Mouse (Mus musculus) CD8-positive naive resting alpha-beta T cell, adult 2 months (primary cell): Measurements from ENCODE around the gene Zfp697.
"Not testable (repeated sequence)": the region's sequence is repeated elsewhere in the genome, so short reads cannot be mapped to it uniquely, and the experiment has no call there.

Source experiments
- DNase-seq, 2 experiments: peaks; one replicate each; pipeline ENCODE4 v3.0.0; 2022; ENCODE audit warnings: low read depth in 2 of 2, low spot score in 2 of 2

The Zfp697 gene

DNA sequence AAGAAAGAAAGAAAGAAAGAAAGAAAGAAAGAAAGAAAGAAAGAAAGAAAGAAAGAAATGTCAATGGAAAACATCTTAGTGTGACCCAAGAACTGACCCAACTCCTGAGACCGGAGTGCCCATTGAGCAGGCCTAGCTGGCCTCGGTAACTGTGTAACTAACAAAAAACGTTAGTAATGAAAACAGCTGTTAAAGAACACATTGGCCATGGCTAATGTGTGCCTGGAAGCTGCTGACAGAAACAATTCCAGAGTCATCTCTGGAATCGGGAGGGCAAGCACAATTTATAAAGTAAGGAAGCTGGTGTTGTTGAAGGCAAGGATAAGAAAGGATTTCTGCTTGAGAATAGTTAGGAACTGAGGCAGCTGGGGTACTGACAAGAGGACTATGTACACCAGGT, 14.0 kb upstream of the Zfp697 start:
- no peak for DNase-seq

DNA sequence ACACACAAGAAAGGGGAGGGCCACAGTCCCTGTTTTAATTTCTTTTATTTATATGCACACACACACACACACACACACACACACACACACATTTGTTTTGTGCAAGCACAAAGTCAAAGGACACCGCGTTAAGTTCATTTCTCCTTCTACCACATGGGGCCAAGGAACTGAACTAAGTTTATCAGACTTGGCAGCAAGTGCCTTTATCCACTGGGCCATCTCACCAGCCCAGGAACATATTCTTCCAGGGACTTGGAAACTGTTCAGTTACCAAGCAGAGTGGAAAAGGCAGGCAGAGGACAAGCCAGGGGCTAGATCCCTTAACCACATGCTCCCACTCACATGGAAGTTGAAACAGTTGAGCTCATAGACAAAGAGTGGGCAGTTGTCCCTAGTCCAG, 13.5 kb upstream of the Zfp697 start:
- no peak for DNase-seq

DNA sequence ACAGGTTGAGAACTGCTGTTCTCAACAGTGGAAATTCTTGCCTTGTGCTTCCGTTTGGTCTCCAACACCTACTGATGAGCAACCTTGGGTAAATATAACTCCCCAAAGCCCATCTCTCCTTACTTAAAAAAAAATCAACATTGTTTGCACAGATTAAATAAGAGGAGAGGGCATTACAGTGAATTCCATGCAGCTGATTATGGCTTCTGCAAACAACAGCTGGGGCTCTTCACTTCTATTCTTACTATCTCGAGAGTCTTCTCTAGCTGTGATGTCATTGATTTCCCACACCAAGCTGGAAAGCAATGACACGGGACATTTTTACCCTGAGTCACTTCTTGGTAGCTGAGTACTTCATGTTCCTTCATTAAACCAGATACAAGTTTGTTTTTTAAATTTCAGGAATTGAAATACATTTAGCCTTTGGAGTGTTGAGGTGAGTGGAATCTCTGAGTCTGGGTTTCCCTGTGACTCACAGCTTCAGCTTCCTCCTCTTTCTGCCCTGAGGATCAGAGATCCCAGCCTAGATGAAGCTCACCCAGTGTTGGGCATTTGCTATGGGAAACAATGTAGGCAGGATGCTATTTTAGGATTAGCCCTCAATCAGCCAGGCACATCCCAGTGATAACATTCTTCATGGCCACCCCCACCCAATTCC, 8.1 kb upstream of the Zfp697 start:
- DNase-seq = no peak

DNA sequence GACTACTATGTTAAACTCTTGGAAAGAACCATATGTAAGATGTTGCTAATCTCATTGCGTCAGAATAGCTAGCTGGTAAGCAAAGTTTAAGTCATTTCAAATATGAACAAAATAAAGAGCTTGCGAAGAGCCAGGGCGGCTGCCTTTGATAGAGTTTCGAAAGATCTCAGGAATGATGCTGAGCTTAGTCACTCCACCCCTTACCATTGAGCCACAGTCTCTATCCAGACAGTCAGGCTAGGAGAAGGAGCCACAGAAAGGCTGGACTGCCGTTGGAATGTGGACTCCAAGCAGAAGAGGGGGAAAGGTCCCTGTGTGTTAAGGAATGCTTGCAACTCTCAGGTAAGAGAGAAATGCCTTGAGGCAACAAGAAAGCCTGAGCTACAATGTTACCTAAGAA, 7.3 kb upstream of the Zfp697 start:
- DNase-seq = no peak

DNA sequence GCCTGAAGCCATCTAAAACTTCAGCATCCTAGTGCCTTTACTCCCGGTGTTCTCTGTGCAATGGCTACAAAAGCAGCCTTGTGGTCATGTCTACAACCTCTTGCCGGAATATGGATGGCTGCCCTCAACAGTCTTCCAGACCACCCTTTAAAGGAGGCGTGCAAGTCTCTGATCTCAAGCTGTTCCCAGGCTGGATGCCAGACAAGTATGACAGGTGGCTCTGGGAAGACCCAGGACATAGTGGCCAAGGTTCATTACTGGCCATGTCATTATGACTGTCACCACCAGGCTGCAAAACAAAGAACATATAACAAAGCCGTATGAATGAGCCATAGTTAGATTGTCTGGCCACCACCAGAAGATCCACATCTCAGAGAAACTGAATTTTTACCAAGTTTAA, 4.0 kb upstream of the Zfp697 start:
- DNase-seq = no peak

DNA sequence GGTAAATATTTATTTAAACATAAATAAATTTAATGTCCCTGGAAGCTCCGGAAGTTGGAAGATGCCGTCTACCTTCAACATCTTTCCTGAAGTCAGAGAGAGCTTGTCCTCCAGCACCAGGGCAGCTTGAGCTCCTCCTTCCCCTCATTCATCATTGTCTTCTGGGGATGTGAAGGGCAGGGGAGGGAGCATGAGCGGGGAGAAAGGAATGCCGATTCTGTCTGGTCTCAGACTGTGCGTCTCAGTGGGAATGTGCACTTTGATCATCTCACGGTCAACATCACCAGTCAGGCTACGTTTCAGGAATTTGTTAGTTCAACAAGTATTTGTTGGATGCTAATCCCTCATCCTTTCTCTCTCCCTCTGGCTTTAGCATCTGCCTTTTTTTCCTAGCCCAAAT, 3.0 kb upstream of the Zfp697 start:
- no peak for DNase-seq

DNA sequence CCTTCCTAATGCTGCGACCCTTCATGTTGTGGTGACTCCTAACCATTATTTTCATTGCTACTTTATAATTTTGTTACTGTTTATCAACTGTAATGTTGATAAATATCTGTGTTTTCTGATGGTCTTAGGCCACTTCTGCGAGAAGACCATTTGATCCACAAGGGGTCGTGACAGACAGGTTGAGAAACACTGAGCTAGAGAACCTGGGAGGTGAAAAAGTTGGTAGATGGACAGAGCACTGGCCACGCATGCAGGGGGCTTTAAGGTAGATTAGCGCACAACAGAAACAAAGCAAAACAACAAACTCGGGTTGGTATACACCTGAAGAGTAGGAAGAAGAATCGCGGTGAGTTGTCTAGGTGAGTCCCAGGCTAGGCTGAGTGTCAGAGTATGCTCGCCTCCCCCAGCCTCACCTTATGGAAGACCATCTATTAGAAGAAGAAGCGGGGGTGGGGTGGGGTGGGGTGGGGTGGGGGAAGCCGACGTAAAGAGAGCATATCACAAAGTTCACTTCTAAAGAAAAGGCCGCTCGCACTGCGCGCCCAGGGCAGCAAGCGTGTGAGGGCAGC, 500 bp upstream of the Zfp697 start:
- DNase-seq = no peak

DNA sequence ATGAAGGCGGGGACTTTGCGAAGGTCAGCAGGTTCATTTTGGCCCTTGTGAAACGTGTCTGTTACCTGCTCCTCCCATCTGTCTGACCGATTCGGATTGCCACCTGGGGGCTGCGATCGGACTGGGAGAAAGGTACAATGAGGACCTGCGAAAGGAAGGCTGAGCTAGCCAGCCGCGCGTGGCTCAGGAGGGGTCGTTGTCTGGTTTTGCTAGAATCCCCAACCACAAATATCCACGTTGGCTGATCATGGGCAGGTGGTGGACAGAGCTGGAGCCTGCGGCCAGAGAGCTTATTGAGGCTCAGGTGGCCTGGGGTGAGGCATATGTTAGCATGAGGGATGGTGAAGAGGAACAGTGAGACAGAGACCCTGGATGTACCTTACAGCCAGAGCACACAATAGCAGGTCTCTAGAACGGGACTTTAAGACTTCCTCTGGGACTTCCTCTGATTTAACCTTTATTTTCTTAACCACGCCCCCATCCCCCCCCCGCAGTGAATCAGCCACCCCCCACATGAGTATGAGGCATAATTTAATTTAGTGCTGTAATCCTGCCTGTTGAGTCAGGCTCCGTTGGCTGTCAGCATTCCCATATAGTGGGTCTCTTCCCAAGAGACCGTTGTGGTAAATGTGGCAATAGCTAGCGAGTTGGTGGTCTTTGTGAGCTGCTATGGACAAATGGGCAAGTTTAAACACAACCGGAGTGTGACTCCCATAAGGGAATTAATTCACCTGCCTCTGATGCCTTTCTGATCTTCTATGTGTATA, 946 bp downstream of the Zfp697 start:
- no peak for DNase-seq

DNA sequence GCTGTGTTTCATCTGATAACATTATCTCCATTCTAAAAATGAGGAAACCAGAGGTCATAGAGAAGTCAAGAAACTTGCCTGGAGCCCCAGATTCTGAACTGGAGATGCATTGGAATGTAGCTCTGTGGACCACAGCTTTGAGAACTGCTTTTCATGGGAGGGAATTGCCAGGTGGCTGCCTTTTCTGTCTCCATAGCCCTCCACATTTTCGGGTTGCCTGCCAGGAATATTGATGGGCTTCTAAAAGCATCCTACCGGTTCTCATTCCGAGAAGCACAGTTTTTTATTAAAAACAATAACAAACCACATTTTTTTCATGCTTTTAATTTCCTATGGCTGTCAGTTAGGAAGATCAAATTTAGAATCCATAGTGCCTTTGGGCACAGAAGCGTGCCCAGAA, 4.8 kb downstream of the Zfp697 start:
- DNase-seq = no peak

DNA sequence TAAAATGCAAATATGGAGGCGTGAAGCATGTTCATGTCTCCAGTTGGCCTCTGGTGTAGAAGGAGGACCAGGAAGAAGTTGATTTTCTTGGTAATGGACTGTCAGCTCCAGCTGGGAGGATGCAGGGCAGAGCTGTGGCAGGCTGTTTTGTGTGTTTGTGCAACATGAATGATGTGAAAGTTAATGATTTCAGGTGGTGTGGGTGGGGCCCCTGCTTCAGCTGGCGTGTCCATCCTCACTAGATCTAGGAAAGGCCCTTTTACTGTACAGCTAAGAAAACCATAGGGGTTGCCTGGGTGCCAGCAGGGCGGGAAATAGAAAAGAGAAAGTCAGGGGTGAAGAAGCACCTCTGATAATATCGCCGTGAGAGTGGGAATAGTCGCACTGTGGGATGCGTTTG, 5.5 kb downstream of the Zfp697 start:
- no peak for DNase-seq

DNA sequence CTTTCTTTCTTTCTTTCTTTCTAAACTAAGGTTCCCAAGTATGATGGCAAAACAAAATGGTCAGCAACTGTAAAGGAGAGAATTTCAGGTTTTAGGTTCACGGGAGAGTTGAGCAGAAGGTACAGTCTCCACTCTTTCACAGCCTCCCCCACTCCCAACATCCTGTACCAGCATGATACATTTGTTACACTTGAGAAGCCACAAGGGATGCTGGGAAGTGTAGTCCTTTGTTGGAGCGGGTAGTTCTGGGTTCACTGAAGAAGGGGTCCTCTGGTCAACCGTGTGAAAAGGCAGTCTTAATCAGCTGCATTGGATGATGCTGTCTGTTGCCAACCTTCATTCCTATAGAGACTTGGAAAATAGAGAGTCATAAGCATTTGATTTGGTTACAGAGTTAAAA, 7.0 kb downstream of the Zfp697 start:
- no peak for DNase-seq

DNA sequence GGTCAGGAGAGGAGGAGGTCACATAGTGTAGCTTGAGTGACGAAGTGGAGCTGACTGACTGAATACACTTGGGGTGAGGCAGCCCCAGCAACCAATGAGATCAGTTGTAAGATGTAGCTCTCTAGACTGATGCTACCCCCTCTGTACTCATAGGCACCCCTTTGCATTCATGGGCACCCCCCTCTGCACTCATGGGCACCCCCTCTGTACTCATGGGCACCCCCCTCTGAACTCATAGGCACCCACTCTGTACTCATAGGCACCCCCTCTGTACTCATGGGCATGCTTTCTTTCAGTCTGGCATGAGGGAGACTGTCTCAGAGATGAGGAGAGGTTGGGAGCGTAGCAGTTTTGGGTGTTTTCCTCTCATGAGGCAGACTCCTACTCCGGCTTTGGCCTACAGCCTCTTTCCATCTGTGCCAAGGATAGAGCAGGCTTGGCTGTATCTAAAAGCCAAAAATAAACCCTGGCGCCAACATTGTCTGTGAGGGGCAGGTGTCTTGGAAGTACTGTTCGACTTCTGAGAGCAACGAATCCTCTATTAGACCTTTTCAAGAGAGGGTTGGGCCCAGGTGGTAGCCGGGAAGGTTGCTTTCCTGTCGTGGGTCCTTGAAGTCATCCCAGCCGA, 22.1 kb downstream of the Zfp697 start:
- DNase-seq = not testable (repeated sequence)

DNA sequence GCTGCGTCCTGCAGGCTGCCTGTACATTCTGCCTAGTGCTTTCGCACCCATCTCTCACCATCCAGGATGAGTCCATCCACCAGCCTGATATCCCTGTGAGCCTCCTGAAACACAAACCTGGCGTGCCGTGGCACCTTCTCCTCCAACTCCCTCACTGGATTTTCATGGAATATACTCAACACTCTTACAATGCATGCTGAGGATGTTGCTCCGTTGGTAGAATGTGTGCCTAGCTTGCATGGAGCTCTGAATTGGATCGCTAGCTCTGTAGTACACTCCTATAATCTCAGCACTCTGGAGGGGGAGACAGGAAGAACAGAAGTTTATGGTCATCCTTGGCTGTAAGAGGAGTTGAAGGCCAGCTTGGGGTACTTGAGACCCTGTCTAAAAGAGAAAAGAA, 23.6 kb downstream of the Zfp697 start:
- not testable (repeated sequence) for DNase-seq

DNA sequence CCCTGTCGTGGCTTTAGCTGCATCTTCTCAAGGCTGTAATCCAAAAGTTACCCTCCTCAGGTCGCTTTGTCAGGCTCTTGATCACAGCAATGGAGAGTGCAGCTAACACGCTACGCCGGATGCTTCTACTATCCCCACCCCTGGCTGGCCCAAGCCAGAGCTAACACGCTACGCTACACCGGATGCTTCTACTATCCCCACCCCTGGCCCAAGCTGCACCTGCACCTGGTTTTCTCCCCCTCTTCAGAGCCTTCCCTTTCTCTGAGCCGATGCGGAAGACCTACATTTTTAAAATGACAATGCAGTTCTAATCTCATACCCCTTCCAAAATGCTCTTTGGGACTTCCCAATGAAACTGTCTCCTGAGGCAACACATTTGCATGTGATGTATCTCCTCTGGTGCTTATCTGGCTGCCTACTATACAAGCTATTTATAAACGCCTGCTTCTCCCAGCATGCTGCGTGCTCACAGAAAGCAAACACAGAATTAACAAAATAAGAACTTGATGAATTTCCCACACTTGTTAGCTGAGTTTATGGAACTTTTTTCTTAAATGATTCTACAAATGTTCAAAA, 24.4 kb downstream of the Zfp697 start:
- DNase-seq = not testable (repeated sequence)

DNA sequence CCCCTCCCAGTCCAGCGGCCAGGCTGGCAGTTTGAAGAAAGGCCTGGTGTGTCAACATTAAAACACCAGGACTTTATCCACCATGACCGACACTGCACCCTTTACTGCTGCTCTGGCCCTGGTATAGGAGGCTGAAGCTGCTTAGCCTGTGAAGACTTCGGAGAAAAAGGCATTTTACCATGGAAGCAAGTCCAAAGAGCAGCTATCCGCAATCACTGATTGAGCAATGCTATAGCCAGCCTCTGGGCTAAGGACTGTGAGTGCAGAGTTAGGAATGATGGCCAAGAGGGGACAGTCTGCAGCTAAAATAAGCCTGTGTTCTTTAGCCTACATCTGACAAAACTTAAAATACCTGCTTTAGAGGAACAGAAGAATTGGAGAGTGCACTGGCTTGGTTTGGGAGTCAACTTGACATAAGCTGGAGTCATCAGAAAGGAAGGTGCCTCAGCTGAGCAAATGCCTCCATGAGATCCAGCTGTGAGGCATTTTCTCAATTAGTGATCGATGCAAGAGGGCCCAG, 25.1 kb downstream of the Zfp697 start:
- DNase-seq = not testable (repeated sequence)

DNA sequence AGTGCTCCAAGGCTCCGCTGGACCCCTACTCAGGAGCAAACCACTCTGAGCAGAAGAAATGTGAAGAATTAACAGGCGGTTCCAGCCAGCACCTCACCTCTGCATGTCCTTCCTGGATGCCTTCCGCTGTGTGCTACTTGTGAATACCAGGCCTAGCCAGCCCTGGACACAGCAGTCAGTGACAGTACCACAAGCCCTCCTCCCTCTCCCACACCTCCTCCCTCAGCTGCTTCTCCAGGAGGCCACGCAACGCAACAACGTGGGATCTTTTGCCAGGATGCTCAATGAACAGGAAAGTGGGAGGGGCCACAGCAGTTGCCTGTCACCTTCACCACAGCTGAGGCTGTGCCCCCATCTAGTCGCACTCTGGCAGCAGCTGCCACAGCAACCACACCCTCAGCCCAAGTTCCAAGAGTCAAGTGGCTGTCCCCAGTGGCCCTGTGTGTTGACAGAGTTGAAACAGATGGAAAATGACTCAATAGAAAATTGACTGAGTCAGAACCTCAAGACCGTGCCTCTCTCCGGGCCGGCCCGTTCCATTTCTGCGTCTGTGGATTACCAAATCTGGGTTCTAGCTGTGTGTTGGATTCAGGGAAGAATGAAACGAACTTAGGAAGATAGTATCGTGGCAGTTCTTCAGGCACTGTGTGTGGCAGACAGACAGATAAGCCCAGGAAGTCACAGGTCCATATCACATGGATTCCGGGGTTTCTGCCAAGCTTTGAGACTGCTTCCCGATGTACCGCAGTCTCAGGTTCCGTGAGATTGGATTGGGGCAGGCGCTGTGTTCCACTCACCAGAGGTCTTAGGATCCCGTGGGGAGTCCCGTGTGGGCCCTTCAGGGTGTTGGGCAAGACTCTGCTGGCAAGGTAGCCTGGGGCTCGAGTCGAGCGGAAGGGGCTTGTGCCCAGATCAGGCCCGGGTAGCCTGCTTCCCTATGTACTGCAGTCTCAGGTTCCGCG, 28.6 kb downstream of the Zfp697 start:
- not testable (repeated sequence) for DNase-seq

DNA sequence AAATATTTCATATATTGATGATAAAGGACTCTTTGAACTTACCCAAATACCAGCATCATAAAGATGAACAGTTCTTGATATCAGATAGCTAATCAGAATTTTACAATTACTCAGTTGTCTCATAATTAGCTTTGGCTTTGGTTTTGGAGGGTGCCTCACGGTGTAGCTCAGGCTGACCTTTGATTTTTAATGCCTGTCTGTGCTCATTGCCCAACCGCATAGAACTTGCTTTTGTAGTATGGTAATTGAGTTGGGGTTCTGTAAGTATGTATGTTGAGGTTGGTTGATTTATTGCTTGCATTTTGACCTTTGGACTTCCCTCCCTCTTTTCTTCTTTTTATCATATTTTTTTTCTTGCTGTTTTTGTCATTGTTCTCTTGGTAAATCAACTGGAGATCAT, 31.5 kb downstream of the Zfp697 start:
- no peak for DNase-seq

DNA sequence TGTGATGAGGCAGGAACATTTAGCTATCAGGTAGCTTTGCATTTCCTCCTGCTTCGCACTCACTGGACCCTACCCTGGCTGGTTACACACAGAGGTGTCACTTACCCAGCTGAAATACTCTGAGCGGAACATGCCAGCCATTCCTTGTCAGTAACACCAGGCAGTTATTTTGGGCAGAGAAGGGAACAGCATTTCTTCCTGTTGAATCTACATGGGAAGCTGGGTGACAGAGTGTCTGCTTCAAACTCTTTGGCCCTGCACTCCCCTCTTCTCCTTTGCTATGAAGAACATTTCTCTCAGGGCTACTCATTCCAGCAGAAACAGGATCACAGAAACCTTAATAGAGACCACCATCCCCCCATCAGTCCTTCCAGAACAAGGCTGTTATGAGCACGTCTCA, 32.0 kb downstream of the Zfp697 start:
- no peak for DNase-seq

DNA sequence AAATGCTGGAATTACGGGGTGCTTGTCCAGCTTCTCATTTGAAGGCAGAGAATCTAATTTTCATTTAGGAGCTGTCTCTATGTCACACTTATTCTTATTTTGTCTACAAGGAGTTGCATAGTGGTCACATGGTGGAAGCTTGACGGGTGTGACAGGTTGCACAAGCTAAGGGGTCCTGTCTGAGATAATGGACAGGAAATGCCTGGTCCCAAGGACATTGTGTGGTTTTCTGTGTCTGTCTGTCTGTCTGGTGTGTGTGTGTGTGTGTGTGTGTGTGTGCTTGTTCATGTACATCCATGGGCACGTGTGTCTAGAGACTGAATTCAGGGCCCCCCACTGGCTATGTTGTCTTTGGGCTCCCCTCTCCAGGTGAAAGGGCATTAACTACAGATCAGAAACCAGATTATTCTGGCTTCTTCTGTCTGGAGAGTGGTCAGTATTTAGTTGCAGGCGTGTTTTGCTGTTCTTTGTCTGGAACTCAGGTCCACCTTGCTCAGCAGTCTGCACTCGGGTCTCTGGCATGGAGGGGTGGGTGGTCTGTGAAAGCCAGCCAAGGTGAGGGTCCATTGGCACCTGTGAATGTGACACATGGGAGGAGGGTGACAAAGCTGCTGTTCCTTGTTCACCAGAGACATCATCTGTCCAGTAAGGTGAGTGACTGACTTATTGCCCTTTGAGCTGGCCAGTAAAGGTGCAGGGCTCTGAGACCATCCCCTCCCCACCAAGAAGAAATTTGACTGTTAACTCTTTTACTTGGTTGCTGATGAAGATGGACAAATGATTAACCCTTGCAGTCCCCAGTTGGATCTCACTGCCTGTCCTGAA, 34.4 kb downstream of the Zfp697 start:
- DNase-seq = no peak

DNA sequence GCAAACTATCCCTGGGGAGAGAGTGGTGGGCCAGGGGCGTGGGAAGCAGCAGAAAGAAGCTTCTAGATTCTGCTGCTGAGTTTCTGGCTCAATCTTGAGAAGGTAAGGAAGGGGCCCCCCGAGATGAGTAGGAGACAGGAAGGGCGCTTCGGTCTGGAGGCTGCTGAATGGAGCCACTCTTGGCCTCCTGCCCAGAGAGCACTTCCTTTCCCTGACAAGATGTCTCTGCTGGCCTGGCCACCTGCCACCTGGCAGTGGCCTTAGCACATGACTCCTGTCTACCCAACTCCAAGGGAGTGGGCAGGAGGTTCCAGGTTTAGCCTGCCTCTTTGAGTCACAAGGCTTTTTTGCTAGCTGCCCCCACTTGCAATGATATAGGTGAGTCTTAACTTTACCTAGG, 35.1 kb downstream of the Zfp697 start:
- DNase-seq = no peak
